ENCODE assay signal across 28 mouse cellular contexts in genomic region chr12:64513439-64513838, GRCm38 (mm10). TPM values are rescaled to one million over a fixed set of nuclear protein-coding genes. Genes with fewer than 3 reads are reported as not detected.
DNase-seq lines count a peak whose midpoint lies in the region; ATAC-seq lines count a peak whose summit lies in the region.
"Had no signal": no experiment of that assay in that cellular context is flagged by ENCODE, and none has a peak within 500 bp of the region (broad histone marks: within the 10 kb centered on the region; RNA-seq: fewer than 3 reads in every experiment).

No protein-coding gene starts in this region.

- peak; percentile 34; the same call in 1 of the 2 replicates for ATAC-seq in frontal cortex, adult (ENCODE audit: low TSS enrichment)
- ATAC-seq in midbrain, embryonic 14.5 days (ENCODE audit: low FRiP score, low TSS enrichment): no peak
- ATAC-seq in midbrain, embryonic 11.5 days (ENCODE audit: low FRiP score): no peak
- ATAC-seq: midbrain, embryonic 13.5 days had no signal

- no peak overlapping the region for H3K9ac ChIP-seq in midbrain, embryonic 14.5 days (replicated peaks; ENCODE audit: low read length)
- no peak overlapping the region for H3K9ac ChIP-seq in midbrain, embryonic 11.5 days (ENCODE audit: low read length)
- H3K9ac ChIP-seq: embryonic facial prominence, embryonic 15.5 days; heart, embryonic 12.5 days; liver, embryonic 13.5 days; midbrain, embryonic 13.5 days; stomach, embryonic 15.5 days had no signal

- no peak overlapping the region for H3K4me3 ChIP-seq in midbrain, embryonic 14.5 days (replicated peaks; ENCODE audit: low read depth, low read length)
- no peak overlapping the region for H3K4me3 ChIP-seq in midbrain, embryonic 11.5 days (ENCODE audit: low read depth, low read length)
- H3K4me3 ChIP-seq: embryonic facial prominence, embryonic 15.5 days; heart, embryonic 12.5 days; liver, embryonic 13.5 days; midbrain, embryonic 13.5 days; myocyte; stomach, embryonic 15.5 days had no signal

- 85% methylated on average over 1 of the region's 1 CpGs for WGBS in midbrain, embryonic 14.5 days
- WGBS in midbrain, embryonic 11.5 days: 80% methylated on average over 1 of the region's 1 CpGs

- H3K9me3 ChIP-seq in midbrain, embryonic 14.5 days (ENCODE audit: control insufficient read depth, low read length): no peaks in the 10 kb centered on the region
- no peaks in the 10 kb centered on the region for H3K9me3 ChIP-seq in midbrain, embryonic 11.5 days (ENCODE audit: control insufficient read depth, low read length)
- H3K9me3 ChIP-seq: embryonic facial prominence, embryonic 15.5 days; heart, embryonic 12.5 days; liver, embryonic 13.5 days; midbrain, embryonic 13.5 days; stomach, embryonic 15.5 days had no signal

- no peaks in the 10 kb centered on the region for H3K27me3 ChIP-seq in midbrain, embryonic 14.5 days (ENCODE audit: control insufficient read depth, insufficient read depth, low read length)
- H3K27me3 ChIP-seq in midbrain, embryonic 11.5 days (ENCODE audit: control insufficient read depth, insufficient read depth, low read length): no peaks in the 10 kb centered on the region
- H3K27me3 ChIP-seq: embryonic facial prominence, embryonic 15.5 days; heart, embryonic 12.5 days; liver, embryonic 13.5 days; midbrain, embryonic 13.5 days; stomach, embryonic 15.5 days had no signal

- H3K4me2 ChIP-seq in midbrain, embryonic 14.5 days (ENCODE audit: low read length): no peak overlapping the region
- no peak overlapping the region for H3K4me2 ChIP-seq in midbrain, embryonic 11.5 days
- H3K4me2 ChIP-seq: embryonic facial prominence, embryonic 15.5 days; heart, embryonic 12.5 days; liver, embryonic 13.5 days; midbrain, embryonic 13.5 days; stomach, embryonic 15.5 days had no signal

- DNase-seq in cerebellum, adult 9-10 months: peak; percentile 5
- DNase-seq in cerebellum, adult 18-20 months: no peak
- no peak for DNase-seq in frontal cortex, postnatal 10 days (ENCODE audit: low spot score in 2 of 2)
- peak; percentile 17 for DNase-seq in midbrain, embryonic 14.5 days
- DNase-seq in midbrain, embryonic 11.5 days (ENCODE audit: low spot score, missing footprints): no peak
- DNase-seq in telencephalon, adult 2 months (ENCODE audit: low read depth, low spot score): peak; percentile 18
- DNase-seq in natural killer cell, adult 2 months (ENCODE audit: low spot score in 2 of 2): no peak
- DNase-seq: adrenal gland, postnatal 10 days; gastrocnemius, postnatal 25 days; heart, adult 18-20 months; heart, postnatal 14 days; kidney, adult 2 months; kidney, postnatal 10 days; liver, embryonic 13.5 days; lung, adult 2 months; lung, postnatal 14 days; thymus, adult 18-20 months; thymus, postnatal 4 days had no signal

- no peaks in the 10 kb centered on the region for H3K4me1 ChIP-seq in midbrain, embryonic 14.5 days (ENCODE audit: control insufficient read depth, insufficient read depth, low read length)
- H3K4me1 ChIP-seq in midbrain, embryonic 11.5 days (ENCODE audit: control insufficient read depth, insufficient read depth, low read length): no peaks in the 10 kb centered on the region
- H3K4me1 ChIP-seq: embryonic facial prominence, embryonic 15.5 days; heart, embryonic 12.5 days; liver, embryonic 13.5 days; midbrain, embryonic 13.5 days; stomach, embryonic 15.5 days had no signal

- H3K36me3 ChIP-seq in midbrain, embryonic 14.5 days (ENCODE audit: control insufficient read depth, insufficient read depth, low read length): no peaks in the 10 kb centered on the region
- H3K36me3 ChIP-seq in midbrain, embryonic 11.5 days (ENCODE audit: control insufficient read depth, insufficient read depth, low read length): no peaks in the 10 kb centered on the region
- H3K36me3 ChIP-seq: embryonic facial prominence, embryonic 15.5 days; heart, embryonic 12.5 days; liver, embryonic 13.5 days; midbrain, embryonic 13.5 days; stomach, embryonic 15.5 days had no signal

- H3K27ac ChIP-seq in midbrain, embryonic 14.5 days (replicated peaks; ENCODE audit: low read depth, low read length): no peak overlapping the region
- H3K27ac ChIP-seq in midbrain, embryonic 11.5 days (ENCODE audit: low read depth, low read length): no peak overlapping the region
- H3K27ac ChIP-seq: embryonic facial prominence, embryonic 15.5 days; liver, embryonic 13.5 days; midbrain, embryonic 13.5 days; stomach, embryonic 15.5 days had no signal

RNA-seq across cellular contexts. Expression of gene Fscb, which starts 38.9 kb away (rescaled TPM):
- polyA plus RNA-seq in midbrain, embryonic 14.5 days (2014; fragmentation: Nextera tagmentation; extraction: Ambion mirVana): not detected in 2 replicates
- not detected in 2 replicates for polyA plus RNA-seq in midbrain, embryonic 11.5 days (2014; fragmentation: Nextera tagmentation; extraction: Ambion mirVana)
- polyA plus RNA-seq: embryonic facial prominence, embryonic 15.5 days; heart, embryonic 12.5 days; hindbrain, embryonic 11.5 days; intestine, embryonic 14.5 days; kidney, adult 2 months; limb, embryonic 14.5 days; liver, embryonic 13.5 days; lung, adult 2 months; midbrain, embryonic 13.5 days; myocyte; neural tube, embryonic 14.5 days; stomach, embryonic 15.5 days had no signal

Comparison
In these comparisons a context has a peak if more than half of its experiments do, and no peak if none do; other contexts are left out.
1. DNase-seq: peak in cerebellum, adult 9-10 months (single experiment), midbrain, embryonic 14.5 days (single experiment) and telencephalon, adult 2 months (single experiment); none in cerebellum, adult 18-20 months (0 of 2), frontal cortex, postnatal 10 days (0 of 2), midbrain, embryonic 11.5 days (single experiment) and natural killer cell, adult 2 months (0 of 2).